Mouse (Mus musculus): ENCODE results near the gene Gm13757. TPM values are rescaled to one million over a fixed set of nuclear protein-coding genes. Genes with fewer than 3 reads are reported as not detected.

The Gm13757 gene
- polyA plus RNA-seq, 1 experiment: not detected

DNA sequence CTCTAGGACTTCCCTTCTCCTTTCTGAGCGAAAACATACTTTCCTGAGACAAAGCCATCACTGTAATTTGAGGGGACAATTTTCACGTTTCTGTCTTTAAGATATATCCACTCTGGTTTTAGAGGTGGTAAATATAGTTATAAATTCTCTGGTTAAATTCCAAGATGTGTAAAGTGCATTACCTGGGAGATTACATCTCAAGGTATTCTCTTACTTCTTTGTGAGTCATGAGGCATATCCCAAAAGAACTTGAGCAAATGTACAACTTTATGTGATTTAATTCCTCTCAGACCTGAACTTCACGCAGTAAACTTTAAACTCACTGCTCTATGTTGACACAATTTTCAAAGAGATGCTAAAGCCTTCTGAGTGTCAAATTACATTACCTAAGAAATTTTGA lies 42.6 kb downstream of the Gm13757 start, which contains the start of gene Olfr1179:
Olfr1179 (minus strand) TSS at position 101 of the 400 bp plus-strand sequence.
- no peak within 1 kb of the TSS for H3K27ac ChIP-seq (ENCODE audit: insufficient read depth, low read length)
- H3K4me3 ChIP-seq (ENCODE audit: low read depth, low read length): no peak within 1 kb of the TSS
- H3K9ac ChIP-seq (ENCODE audit: low read depth, poor library complexity, severe bottlenecking): no peak within 1 kb of the TSS
- TF ChIP-seq CTCF (IDR thresholded peaks at IDR 0.05; ENCODE audit: low read depth, low read length): no peak
- TF ChIP-seq EP300 (IDR thresholded peaks at IDR 0.05; ENCODE audit: insufficient read depth, low read depth, low read length): no peak
- no peak for TF ChIP-seq POLR2A (IDR thresholded peaks at IDR 0.05; ENCODE audit: insufficient read depth, low read length)
- no peaks in the 10 kb centered on the region for H3K36me3 ChIP-seq (ENCODE audit: control insufficient read depth, insufficient read depth, low read length, poor library complexity, severe bottlenecking)
- no peaks in the 10 kb centered on the region for H3K9me3 ChIP-seq (replicated peaks; ENCODE audit: control insufficient read depth, insufficient read depth, low read length, poor library complexity, severe bottlenecking)
- H3K27me3 ChIP-seq (ENCODE audit: control insufficient read depth, insufficient read depth, low read length, poor library complexity, severe bottlenecking): no peaks in the 10 kb centered on the region
- H3K4me1 ChIP-seq (ENCODE audit: control insufficient read depth, insufficient read depth, low read length): no peaks in the 10 kb centered on the region

Other genes starting within 250 kb of the Gm13757 start
- not detected in 2 replicates for gene Olfr1170, start 220.8 kb downstream of the Gm13757 start, polyA plus RNA-seq (2011; ENCODE audit: insufficient read depth, insufficient read length, low read depth, missing spikeins)
- gene Olfr1173, start 169.3 kb downstream of the Gm13757 start, polyA plus RNA-seq (2011; ENCODE audit: insufficient read depth, insufficient read length, low read depth, missing spikeins): 0.10 and 0.24 TPM in 2 replicates
- not detected in 2 replicates for gene Olfr1174-ps, start 134.0 kb downstream of the Gm13757 start, polyA plus RNA-seq (2011; ENCODE audit: insufficient read depth, insufficient read length, low read depth, missing spikeins)
- not detected in 2 replicates for gene Olfr1175-ps, start 121.9 kb downstream of the Gm13757 start, polyA plus RNA-seq (2011; ENCODE audit: insufficient read depth, insufficient read length, low read depth, missing spikeins)
- not detected in 2 replicates for gene Olfr1176, start 112.4 kb downstream of the Gm13757 start, polyA plus RNA-seq (2011; ENCODE audit: insufficient read depth, insufficient read length, low read depth, missing spikeins)
- gene Olfr1177-ps, start 102.6 kb downstream of the Gm13757 start, polyA plus RNA-seq (2011; ENCODE audit: insufficient read depth, insufficient read length, low read depth, missing spikeins): not detected in 2 replicates
- gene Olfr1178, start 62.1 kb downstream of the Gm13757 start, polyA plus RNA-seq (2011; ENCODE audit: insufficient read depth, insufficient read length, low read depth, missing spikeins): not detected in 2 replicates
- gene Olfr1179, start 42.7 kb downstream of the Gm13757 start, polyA plus RNA-seq (2011; ENCODE audit: insufficient read depth, insufficient read length, low read depth, missing spikeins): not detected in 2 replicates
- gene Olfr1180, start 30.0 kb downstream of the Gm13757 start, polyA plus RNA-seq (2011; ENCODE audit: insufficient read depth, insufficient read length, low read depth, missing spikeins): not detected in 2 replicates
- gene Olfr1181, start 23.0 kb downstream of the Gm13757 start, polyA plus RNA-seq (2011; ENCODE audit: insufficient read depth, insufficient read length, low read depth, missing spikeins): not detected in 2 replicates
- gene Olfr1183, start 5.7 kb upstream of the Gm13757 start, polyA plus RNA-seq (2011; ENCODE audit: insufficient read depth, insufficient read length, low read depth, missing spikeins): not detected in 2 replicates
- gene Olfr1184, start 34.5 kb upstream of the Gm13757 start, polyA plus RNA-seq (2011; ENCODE audit: insufficient read depth, insufficient read length, low read depth, missing spikeins): not detected in 2 replicates
- not detected in 2 replicates for gene Olfr1185-ps1, start 44.2 kb upstream of the Gm13757 start, polyA plus RNA-seq (2011; ENCODE audit: insufficient read depth, insufficient read length, low read depth, missing spikeins)
- not detected in 2 replicates for gene Olfr1186, start 69.4 kb upstream of the Gm13757 start, polyA plus RNA-seq (2011; ENCODE audit: insufficient read depth, insufficient read length, low read depth, missing spikeins)
- not detected in 2 replicates for gene Olfr1188, start 107.8 kb upstream of the Gm13757 start, polyA plus RNA-seq (2011; ENCODE audit: insufficient read depth, insufficient read length, low read depth, missing spikeins)
- gene Olfr1189, start 137.3 kb upstream of the Gm13757 start, polyA plus RNA-seq (2011; ENCODE audit: insufficient read depth, insufficient read length, low read depth, missing spikeins): not detected in 2 replicates
- not detected in 2 replicates for gene Olfr1191-ps1, start 191.4 kb upstream of the Gm13757 start, polyA plus RNA-seq (2011; ENCODE audit: insufficient read depth, insufficient read length, low read depth, missing spikeins)
- 0.12 TPM in 1 of 2 replicates, not detected in the other for gene Olfr1192-ps1, start 199.4 kb upstream of the Gm13757 start, polyA plus RNA-seq (2011; ENCODE audit: insufficient read depth, insufficient read length, low read depth, missing spikeins)
- gene Olfr1193, start 226.5 kb upstream of the Gm13757 start, polyA plus RNA-seq (2011; ENCODE audit: insufficient read depth, insufficient read length, low read depth, missing spikeins): not detected in 2 replicates
- not detected in 2 replicates for gene Olfr1195, start 240.1 kb upstream of the Gm13757 start, polyA plus RNA-seq (2011; ENCODE audit: insufficient read depth, insufficient read length, low read depth, missing spikeins)

All from ES-Bruce4 (cell line).